Mouse (Mus musculus) forebrain, embryonic 11.5 days (tissue): ENCODE results near the gene Ctse. TPM values are rescaled to one million over a fixed set of nuclear protein-coding genes. Genes with fewer than 3 reads are reported as not detected.

Experiments
- ATAC-seq: fragments of 200-750 bp; cut with Nextera tagmentation; replicated peaks from 2 replicates; pipeline ENCODE4 v1.8.0; 2017; ENCODE audit warnings: moderate TSS enrichment; ENCODE audit not compliant: low FRiP score
- DNase-seq: peaks from one replicate; pipeline ENCODE4 v3.0.0-alpha.2; 2017; ENCODE audit warnings: low spot score
- H3K27ac ChIP-seq: fragments of 300-500 bp; sonication (generic); 2 replicates; pipeline ENCODE4 v1.5.1; 2014; ENCODE audit warnings: low read depth, low read length
- H3K27me3 ChIP-seq: fragments of 300-500 bp; sonication (generic); 2 replicates; pipeline ENCODE4 v1.6.1; 2014; ENCODE audit warnings: mild to moderate bottlenecking, low read length, mixed read lengths; ENCODE audit not compliant: control insufficient read depth, insufficient read depth
- H3K36me3 ChIP-seq: fragments of 300-500 bp; sonication (generic); 2 replicates; pipeline ENCODE4 v1.6.1; 2014; ENCODE audit warnings: mild to moderate bottlenecking, low read length, moderate library complexity, mixed read lengths; ENCODE audit not compliant: control insufficient read depth, insufficient read depth
- H3K4me1 ChIP-seq: fragments of 300-500 bp; sonication (generic); replicated peaks from 2 replicates; pipeline ENCODE4 v1.6.1; 2014; ENCODE audit warnings: low read length, mixed read lengths; ENCODE audit not compliant: control insufficient read depth, insufficient read depth
- H3K4me2 ChIP-seq: fragments of 300-500 bp; sonication (generic); 2 replicates; pipeline ENCODE4 v1.6.1; 2014; ENCODE audit warnings: low read depth, mild to moderate bottlenecking, low read length, moderate library complexity, mixed read lengths; ENCODE audit not compliant: severe bottlenecking
- H3K4me3 ChIP-seq: fragments of 300-500 bp; sonication (generic); 2 replicates; pipeline ENCODE4 v1.5.1; 2014; ENCODE audit warnings: low read depth, low read length
- H3K9ac ChIP-seq: fragments of 300-500 bp; sonication (generic); 2 replicates; pipeline ENCODE4 v1.6.1; 2014; ENCODE audit warnings: low read length
- H3K9me3 ChIP-seq: fragments of 300-500 bp; sonication (generic); 2 replicates; pipeline ENCODE4 v1.6.1; 2016; ENCODE audit warnings: low read length, mixed read lengths; ENCODE audit not compliant: control insufficient read depth
- WGBS: fragments of 180-500 bp; shearing (Covaris S2); extraction: QIAGEN DNeasy Blood & Tissue Kit; methylation state at CpG from one replicate; pipeline ENCODE4 v1.1.7; 2014; 5-methylcytosine and 5-hydroxymethylcytosine counted together
- polyA plus RNA-seq: library from polyadenylated mRNA; unstranded; fragments of >200 nt; fragmentation: Nextera tagmentation; extraction: Ambion mirVana; gene quantifications from 2 replicates; pipeline ENCODE4 v1.2.1, GENCODE M21; 2014

Gene Ctse
- polyA plus RNA-seq, 1 experiment from 2014 or later, result 0.35 TPM

- WGBS, result 87% methylated on average over 3 of the region's 3 CpGs
Observed at GRCm38 (mm10) chr1:131698770-131699169, 60.7 kb downstream of the Ctse start.

GRCm38 (mm10) chr1:131699642-131700041, 61.5 kb downstream of the Ctse start:
- Histone ChIP-seq H3K36me3 (no peaks in the 10 kb centered on the region), H3K9ac (no peak overlapping the region), H3K27ac (no peak overlapping the region), H3K4me1 (no peaks in the 10 kb centered on the region), H3K4me2 (no peak overlapping the region), H3K9me3 (no peaks in the 10 kb centered on the region), H3K27me3 (no peaks in the 10 kb centered on the region), H3K4me3 (no peak overlapping the region)
- WGBS, result 83% methylated on average over 4 of the region's 4 CpGs
- ATAC-seq, result no peak
- no peak for DNase-seq

More at GRCm38 (mm10) chr1:131698770-131699169, 60.7 kb downstream of the Ctse start:
- Histone ChIP-seq H3K9ac (no peak overlapping the region), H3K4me2 (no peak overlapping the region), H3K9me3 (no peaks in the 10 kb centered on the region), H3K27ac (no peak overlapping the region), H3K4me1 (no peaks in the 10 kb centered on the region), H3K27me3 (no peaks in the 10 kb centered on the region), H3K36me3 (no peaks in the 10 kb centered on the region), H3K4me3 (no peak overlapping the region)
- no peak for ATAC-seq
- DNase-seq, result no peak

GRCm38 (mm10) chr1:131700447-131700846, 62.3 kb downstream of the Ctse start:
- H3K36me3 ChIP-seq, result no peaks in the 10 kb centered on the region
- WGBS, result 85% methylated on average over 5 of the region's 5 CpGs
- ATAC-seq, result no peak
- H3K4me3 ChIP-seq, result no peak overlapping the region
- no peak for DNase-seq
- no peak overlapping the region for H3K27ac ChIP-seq
- H3K4me1 ChIP-seq, result no peaks in the 10 kb centered on the region
- H3K4me2 ChIP-seq, result no peak overlapping the region
- no peak overlapping the region for H3K9ac ChIP-seq
- no peaks in the 10 kb centered on the region for H3K9me3 ChIP-seq
- H3K27me3 ChIP-seq, result no peaks in the 10 kb centered on the region

DNA sequence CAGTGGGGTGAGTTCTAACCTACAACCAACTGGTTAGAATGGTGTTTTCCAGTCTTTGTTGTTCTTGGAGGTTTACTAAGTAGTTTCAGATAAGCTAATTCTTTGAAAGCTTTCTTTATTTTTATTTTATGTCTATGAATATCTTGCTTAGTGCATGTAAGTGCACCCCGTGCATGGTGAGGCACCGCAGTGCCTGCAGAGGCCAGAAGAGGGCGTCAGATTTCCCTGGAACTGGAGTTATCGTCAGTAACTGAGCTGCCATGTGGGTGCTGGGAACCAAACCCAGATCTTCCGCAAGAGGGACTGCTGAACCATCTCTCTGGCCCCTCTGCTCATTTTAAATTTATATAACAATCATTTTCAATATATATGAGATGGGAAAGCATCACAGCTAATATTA, 63.3 kb downstream of the Ctse start:
- no peak overlapping the region for H3K4me2 ChIP-seq
- DNase-seq, result no peak
- no peak overlapping the region for H3K9ac ChIP-seq
- ATAC-seq, result no peak
- no peaks in the 10 kb centered on the region for H3K4me1 ChIP-seq
- H3K4me3 ChIP-seq, result no peak overlapping the region
- H3K36me3 ChIP-seq, result no peaks in the 10 kb centered on the region
- H3K27ac ChIP-seq, result no peak overlapping the region
- H3K9me3 ChIP-seq, result no peaks in the 10 kb centered on the region
- WGBS, result 91% methylated on average over 5 of the region's 5 CpGs
- H3K27me3 ChIP-seq, result no peaks in the 10 kb centered on the region

- DNase-seq (no peak), ATAC-seq (no peak)
- 83% methylated on average over 8 of the region's 8 CpGs for WGBS
- no peak overlapping the region for H3K4me3 ChIP-seq
- H3K36me3 ChIP-seq, result no peaks in the 10 kb centered on the region
- no peaks in the 10 kb centered on the region for H3K27me3 ChIP-seq
- H3K4me1 ChIP-seq, result no peaks in the 10 kb centered on the region
- H3K27ac ChIP-seq, result no peak overlapping the region
- no peak overlapping the region for H3K9ac ChIP-seq
- no peaks in the 10 kb centered on the region for H3K9me3 ChIP-seq
- no peak overlapping the region for H3K4me2 ChIP-seq
Observed at GRCm38 (mm10) chr1:131702094-131702766, 64.1 kb downstream of the Ctse start.

DNA sequence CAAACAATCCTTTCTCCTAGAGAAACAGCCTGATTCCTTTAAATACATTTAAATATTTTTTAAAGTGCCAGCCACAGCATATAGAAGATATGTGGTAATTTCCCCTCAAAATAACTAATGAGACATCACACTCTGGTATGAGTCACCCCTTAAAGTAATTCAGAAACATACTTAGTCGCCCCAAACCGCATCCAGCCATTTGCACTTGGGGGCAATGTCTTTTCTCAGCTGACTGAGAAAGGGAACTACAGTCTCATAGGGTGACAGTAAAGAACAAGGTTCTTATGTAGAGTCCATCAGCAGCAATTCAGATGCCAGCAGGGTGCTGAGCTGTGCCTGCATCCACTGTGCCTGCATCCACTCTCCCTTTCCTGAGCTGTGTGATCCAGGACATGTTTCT, 65.4 kb downstream of the Ctse start:
- no peaks in the 10 kb centered on the region for H3K36me3 ChIP-seq
- ATAC-seq, result no peak
- no peak overlapping the region for H3K4me2 ChIP-seq
- no peaks in the 10 kb centered on the region for H3K27me3 ChIP-seq
- H3K4me1 ChIP-seq, result no peaks in the 10 kb centered on the region
- WGBS, result 95% methylated on average over 2 of the region's 2 CpGs
- H3K27ac ChIP-seq, result no peak overlapping the region
- H3K9me3 ChIP-seq, result no peaks in the 10 kb centered on the region
- no peak for DNase-seq
- H3K4me3 ChIP-seq, result no peak overlapping the region
- H3K9ac ChIP-seq, result no peak overlapping the region

DNA sequence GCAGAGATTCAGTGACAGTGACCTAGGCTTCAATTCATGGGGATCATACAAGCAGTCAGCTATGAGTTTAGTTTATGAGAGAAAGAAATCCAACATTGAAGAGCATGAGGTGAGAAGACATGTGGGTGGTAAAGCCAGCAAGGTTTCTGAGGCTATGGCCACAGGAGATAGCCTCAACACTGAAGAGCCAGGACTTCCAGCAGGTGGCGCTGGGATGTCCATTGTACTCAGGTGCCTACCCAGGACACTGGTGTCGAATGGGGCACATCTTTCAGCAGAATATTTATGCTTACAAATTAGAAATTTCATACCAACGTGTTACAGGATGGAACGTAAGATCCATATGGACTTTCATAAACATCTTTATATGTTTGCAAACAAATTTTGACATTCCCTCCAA, 70.2 kb downstream of the Ctse start:
- no peak overlapping the region for H3K4me2 ChIP-seq
- peak; percentile 70 for DNase-seq
- WGBS, result 22% methylated on average over 4 of the region's 4 CpGs

GRCm38 (mm10) chr1:131711518-131711917, 73.4 kb downstream of the Ctse start:
- Histone ChIP-seq H3K9me3 (no peaks in the 10 kb centered on the region), H3K36me3 (no peaks in the 10 kb centered on the region), H3K27ac (no peak overlapping the region), H3K27me3 (no peaks in the 10 kb centered on the region), H3K4me1 (no peaks in the 10 kb centered on the region), H3K4me2 (no peak overlapping the region), H3K9ac (no peak overlapping the region), H3K4me3 (no peak overlapping the region)
- ATAC-seq (no peak), DNase-seq (no peak)
- WGBS, result 82% methylated on average over 10 of the region's 10 CpGs

More for the DNA sequence above, 70.2 kb downstream of the Ctse start:
- no peaks in the 10 kb centered on the region for H3K9me3 ChIP-seq
- no peaks in the 10 kb centered on the region for H3K36me3 ChIP-seq
- ATAC-seq, result no peak
- no peaks in the 10 kb centered on the region for H3K27me3 ChIP-seq
- H3K4me1 ChIP-seq, result no peaks in the 10 kb centered on the region
- no peak overlapping the region for H3K9ac ChIP-seq
- H3K4me3 ChIP-seq, result no peak overlapping the region
- H3K27ac ChIP-seq, result no peak overlapping the region

DNA sequence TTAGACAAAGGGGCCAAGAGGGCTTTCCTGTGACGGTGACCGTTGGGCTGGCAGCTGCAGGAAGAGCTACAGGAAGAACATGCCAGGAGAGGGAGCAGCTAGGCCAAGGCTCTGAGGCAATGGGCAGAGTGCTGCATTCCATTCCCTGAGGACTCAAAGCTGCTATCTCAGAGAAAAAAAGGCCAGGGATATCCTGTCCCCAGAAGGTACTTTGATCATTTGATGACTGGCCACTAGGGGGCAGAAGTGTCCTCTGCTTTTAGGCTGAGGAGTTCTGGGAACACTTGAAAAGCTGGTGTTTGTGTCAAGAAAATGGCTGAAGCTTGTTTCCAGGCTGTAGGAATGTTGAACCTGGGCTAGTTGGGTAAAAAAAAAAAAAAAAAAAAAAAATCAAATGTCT, 74.3 kb downstream of the Ctse start:
- H3K4me1 ChIP-seq, result no peaks in the 10 kb centered on the region
- H3K36me3 ChIP-seq, result no peaks in the 10 kb centered on the region
- no peak overlapping the region for H3K9ac ChIP-seq
- ATAC-seq, result peak; percentile 42; the same call in 1 of the 2 replicates
- WGBS, result 27% methylated on average over 2 of the region's 2 CpGs
- no peak overlapping the region for H3K27ac ChIP-seq
- no peak overlapping the region for H3K4me3 ChIP-seq
- H3K9me3 ChIP-seq, result no peaks in the 10 kb centered on the region
- no peak overlapping the region for H3K4me2 ChIP-seq
- no peaks in the 10 kb centered on the region for H3K27me3 ChIP-seq
- peak; percentile 89 for DNase-seq
